Mouse (Mus musculus): ENCODE measurements around the gene Rnf213. TPM values are rescaled to one million over a fixed set of nuclear protein-coding genes. Genes with fewer than 3 reads are reported as not detected.
A peak's percentile ranks its signal among the peaks of the same experiment; 100 is the strongest.
"Not testable (repeated sequence)": the region's sequence is repeated elsewhere in the genome, so short reads cannot be mapped to it uniquely, and the experiment has no call there.

The Rnf213 gene
- polyA plus RNA-seq, 1 experiment: 24.3 TPM

- WGBS: 51% methylated on average over 11 of the region's 11 CpGs
- no peak for DNase-seq
- TF ChIP-seq POLR2A (IDR thresholded peaks at IDR 0.05; ENCODE audit: borderline replicate concordance, extremely low read depth, low read depth, low read length): no peak
- no peak for TF ChIP-seq CTCF (IDR thresholded peaks at IDR 0.05; ENCODE audit: insufficient read depth, low read length)
- Histone ChIP-seq H3K4me1 (ENCODE audit: control insufficient read depth, insufficient read depth, low read length) (no peaks in the 10 kb centered on the region), H3K4me3 (replicated peaks; ENCODE audit: extremely low read depth, low read depth, low read length) (no peak overlapping the region)
Observed at GRCm38 (mm10) chr11:119362769-119363533, 29.9 kb upstream of the Rnf213 start.

- TF ChIP-seq CTCF (IDR thresholded peaks at IDR 0.05; ENCODE audit: insufficient read depth, low read length): peak; percentile 90
- no peak for TF ChIP-seq POLR2A (IDR thresholded peaks at IDR 0.05; ENCODE audit: borderline replicate concordance, extremely low read depth, low read depth, low read length)
- 29% methylated on average over 11 of the region's 11 CpGs for WGBS
- Histone ChIP-seq H3K4me1 (ENCODE audit: control insufficient read depth, insufficient read depth, low read length) (no peaks in the 10 kb centered on the region), H3K4me3 (replicated peaks; ENCODE audit: extremely low read depth, low read depth, low read length) (no peak overlapping the region)
- DNase-seq: peak; percentile 71
Observed at GRCm38 (mm10) chr11:119363534-119364145, 29.3 kb upstream of the Rnf213 start.

- H3K4me3 ChIP-seq (replicated peaks; ENCODE audit: extremely low read depth, low read depth, low read length): no peak overlapping the region
- H3K4me1 ChIP-seq (ENCODE audit: control insufficient read depth, insufficient read depth, low read length): no peaks in the 10 kb centered on the region
- DNase-seq: no peak
- 35% methylated on average over 6 of the region's 6 CpGs for WGBS
- no peak for TF ChIP-seq CTCF (IDR thresholded peaks at IDR 0.05; ENCODE audit: insufficient read depth, low read length)
Observed at GRCm38 (mm10) chr11:119375425-119375824, 17.5 kb upstream of the Rnf213 start.

- 84% methylated on average over 11 of the region's 11 CpGs for WGBS
- H3K4me3 ChIP-seq (replicated peaks; ENCODE audit: extremely low read depth, low read depth, low read length): no peak overlapping the region
- TF ChIP-seq CTCF (IDR thresholded peaks at IDR 0.05; ENCODE audit: insufficient read depth, low read length) (no peak), POLR2A (IDR thresholded peaks at IDR 0.05; ENCODE audit: borderline replicate concordance, extremely low read depth, low read depth, low read length) (no peak)
- H3K4me1 ChIP-seq (ENCODE audit: control insufficient read depth, insufficient read depth, low read length): no peaks in the 10 kb centered on the region
- no peak for DNase-seq
Observed at GRCm38 (mm10) chr11:119377326-119377725, 15.6 kb upstream of the Rnf213 start.

- WGBS: 80% methylated on average over 1 of the region's 1 CpGs
- TF ChIP-seq CTCF (IDR thresholded peaks at IDR 0.05; ENCODE audit: insufficient read depth, low read length) (no peak), POLR2A (IDR thresholded peaks at IDR 0.05; ENCODE audit: borderline replicate concordance, extremely low read depth, low read depth, low read length) (no peak)
- DNase-seq: no peak
- Histone ChIP-seq H3K4me3 (replicated peaks; ENCODE audit: extremely low read depth, low read depth, low read length) (no peak overlapping the region), H3K4me1 (ENCODE audit: control insufficient read depth, insufficient read depth, low read length) (no peaks in the 10 kb centered on the region)
Observed at GRCm38 (mm10) chr11:119378551-119378950, 14.3 kb upstream of the Rnf213 start.

- no peak overlapping the region for H3K4me3 ChIP-seq (replicated peaks; ENCODE audit: extremely low read depth, low read depth, low read length)
- H3K4me1 ChIP-seq (ENCODE audit: control insufficient read depth, insufficient read depth, low read length): no peaks in the 10 kb centered on the region
- TF ChIP-seq POLR2A (IDR thresholded peaks at IDR 0.05; ENCODE audit: borderline replicate concordance, extremely low read depth, low read depth, low read length) (no peak), CTCF (IDR thresholded peaks at IDR 0.05; ENCODE audit: insufficient read depth, low read length) (no peak)
- no peak for DNase-seq
- 69% methylated on average over 9 of the region's 9 CpGs for WGBS
Observed at GRCm38 (mm10) chr11:119381631-119382337, 11.1 kb upstream of the Rnf213 start.

DNA sequence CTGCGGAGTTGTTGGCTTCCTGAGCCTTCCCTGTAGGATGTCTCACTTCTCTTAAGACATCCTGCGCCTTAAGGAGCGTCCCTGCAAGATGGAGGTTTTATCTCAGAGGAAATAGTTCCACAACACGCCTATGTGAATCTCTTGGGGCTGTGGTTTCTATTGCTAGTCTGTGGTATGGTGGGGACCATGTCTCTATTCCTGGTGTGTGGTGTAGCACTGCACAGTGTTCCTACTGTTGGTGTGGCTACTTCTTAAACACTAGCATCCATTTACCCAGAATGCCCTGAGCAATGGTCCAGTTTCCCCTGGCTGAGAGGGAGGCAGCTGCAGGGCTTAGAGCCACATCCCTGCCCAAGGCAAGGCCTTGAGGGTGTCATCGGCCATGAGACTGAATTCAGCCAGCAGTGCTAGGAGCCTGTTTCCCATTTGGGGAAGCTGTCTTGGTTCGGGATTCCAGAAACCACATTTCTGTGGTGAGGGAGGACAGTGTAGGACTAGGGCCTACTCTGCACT lies 10.5 kb upstream of the Rnf213 start:
- DNase-seq: no peak
- TF ChIP-seq CTCF (IDR thresholded peaks at IDR 0.05; ENCODE audit: insufficient read depth, low read length) (no peak), POLR2A (IDR thresholded peaks at IDR 0.05; ENCODE audit: borderline replicate concordance, extremely low read depth, low read depth, low read length) (no peak)
- Histone ChIP-seq H3K4me3 (replicated peaks; ENCODE audit: extremely low read depth, low read depth, low read length) (no peak overlapping the region), H3K4me1 (ENCODE audit: control insufficient read depth, insufficient read depth, low read length) (no peaks in the 10 kb centered on the region)
- WGBS: 72% methylated on average over 6 of the region's 6 CpGs

GRCm38 (mm10) chr11:119384904-119385303 lies 8.0 kb upstream of the Rnf213 start:
- WGBS: 67% methylated on average over 4 of the region's 4 CpGs
- H3K4me1 ChIP-seq (ENCODE audit: control insufficient read depth, insufficient read depth, low read length): peaks cover 4% of the 10 kb centered on the region; the same call in 1 of the 2 replicates
- TF ChIP-seq POLR2A (IDR thresholded peaks at IDR 0.05; ENCODE audit: borderline replicate concordance, extremely low read depth, low read depth, low read length) (no peak), CTCF (IDR thresholded peaks at IDR 0.05; ENCODE audit: insufficient read depth, low read length) (no peak)
- no peak overlapping the region for H3K4me3 ChIP-seq (replicated peaks; ENCODE audit: extremely low read depth, low read depth, low read length)
- DNase-seq: no peak

- TF ChIP-seq POLR2A (IDR thresholded peaks at IDR 0.05; ENCODE audit: borderline replicate concordance, extremely low read depth, low read depth, low read length) (no peak), CTCF (IDR thresholded peaks at IDR 0.05; ENCODE audit: insufficient read depth, low read length) (no peak)
- Histone ChIP-seq H3K4me1 (ENCODE audit: control insufficient read depth, insufficient read depth, low read length) (peaks cover 6% of the 10 kb centered on the region), H3K4me3 (replicated peaks; ENCODE audit: extremely low read depth, low read depth, low read length) (no peak overlapping the region)
- WGBS: 94% methylated on average over 5 of the region's 5 CpGs
- DNase-seq: no peak
Observed at GRCm38 (mm10) chr11:119386306-119386705, 6.6 kb upstream of the Rnf213 start.

GRCm38 (mm10) chr11:119387273-119387672 lies 5.6 kb upstream of the Rnf213 start:
- WGBS: 31% methylated on average over 3 of the region's 3 CpGs
- DNase-seq; H3K4me3 ChIP-seq (replicated peaks; ENCODE audit: extremely low read depth, low read depth, low read length): not testable (repeated sequence)
- peaks cover 16% of the 10 kb centered on the region for H3K4me1 ChIP-seq (ENCODE audit: control insufficient read depth, insufficient read depth, low read length)
